Mouse (Mus musculus) liver, postnatal 0 days (tissue): ENCODE measurements at regions not wholly inside any gene's neighbourhood (a gene's known extent, or its start where the extent isn't known, plus 50 kb on each side); places are given as distances from the start of the nearest gene placed in this dataset.
A peak's percentile ranks its signal among the peaks of the same experiment; 100 is the strongest.
"Not testable (repeated sequence)": the region's sequence is repeated elsewhere in the genome, so short reads cannot be mapped to it uniquely, and the experiment has no call there.

Experiments
- ATAC-seq: fragments of 200-750 bp; cut with Nextera tagmentation; 2 replicates; pipeline ENCODE4 v1.8.0; 2017; ENCODE audit warnings: mild to moderate bottlenecking, moderate library complexity
- DNase-seq: peaks from one replicate; pipeline ENCODE4 v3.0.0-alpha.2; 2016
- H3K27ac ChIP-seq: fragments of 300-500 bp; sonication (generic); 2 replicates; pipeline ENCODE4 v1.5.1; 2014; ENCODE audit warnings: antibody characterized with exemption, moderate library complexity, mild to moderate bottlenecking, low read depth
- H3K27me3 ChIP-seq: fragments of 300-500 bp; sonication (generic); 2 replicates; pipeline ENCODE4 v1.6.1; 2014; ENCODE audit warnings: low read length, control low read depth, mixed read lengths; ENCODE audit not compliant: insufficient read depth
- H3K36me3 ChIP-seq: fragments of 300-500 bp; sonication (generic); replicated peaks from 2 replicates; pipeline ENCODE4 v1.6.1; 2014; ENCODE audit warnings: mild to moderate bottlenecking, control low read depth, low read length, moderate library complexity, mixed read lengths; ENCODE audit not compliant: insufficient read depth
- H3K4me1 ChIP-seq: fragments of 300-500 bp; sonication (generic); 2 replicates; pipeline ENCODE4 v1.6.1; 2014; ENCODE audit warnings: antibody characterized with exemption, mild to moderate bottlenecking, control low read depth; ENCODE audit not compliant: insufficient read depth
- H3K4me2 ChIP-seq: fragments of 300-500 bp; sonication (generic); 2 replicates; pipeline ENCODE4 v1.6.1; 2014; ENCODE audit warnings: low read depth, mild to moderate bottlenecking, low read length, moderate library complexity, mixed read lengths
- H3K4me3 ChIP-seq: fragments of 300-500 bp; sonication (generic); 2 replicates; pipeline ENCODE4 v1.5.1; 2014; ENCODE audit warnings: low read depth, low read length
- H3K9ac ChIP-seq: fragments of 300-500 bp; sonication (generic); replicated peaks from 2 replicates; pipeline ENCODE4 v1.6.1; 2014; ENCODE audit warnings: mild to moderate bottlenecking, moderate library complexity
- H3K9me3 ChIP-seq: fragments of 300-500 bp; sonication (generic); 2 replicates; pipeline ENCODE4 v1.6.1; 2016; ENCODE audit warnings: mild to moderate bottlenecking, control low read depth, low read length, mixed read lengths
- CTCF ChIP-seq: sonication (generic); IDR thresholded peaks from 2 replicates; pipeline ENCODE4 v1.5.1; 2016; ENCODE audit warnings: antibody characterized with exemption, low read depth
- EP300 ChIP-seq: IDR thresholded peaks from 2 replicates; pipeline ENCODE4 v1.6.1; 2016; ENCODE audit warnings: antibody characterized with exemption, low read depth, mild to moderate bottlenecking
- WGBS: fragments of 180-500 bp; shearing (Covaris S2); extraction: QIAGEN DNeasy Blood & Tissue Kit; methylation state at CpG from one replicate; pipeline ENCODE4 v1.1.7; 2014; ENCODE audit not compliant: insufficient replicate concordance; 5-methylcytosine and 5-hydroxymethylcytosine counted together

- Histone ChIP-seq H3K4me3 (no peak overlapping the region), H3K4me2 (no peak overlapping the region), H3K36me3 (no peaks in the 10 kb centered on the region), H3K4me1 (no peaks in the 10 kb centered on the region), H3K27ac (no peak overlapping the region), H3K9me3 (no peaks in the 10 kb centered on the region), H3K27me3 (no peaks in the 10 kb centered on the region), H3K9ac (no peak overlapping the region)
- DNase-seq, result no peak
- no peak for ATAC-seq
- WGBS, result 54% methylated on average over 7 of the region's 7 CpGs
- no peak for TF ChIP-seq CTCF
- no peak for TF ChIP-seq EP300
Measured at GRCm38 (mm10) chr13:75368249-75368800, 278.7 kb downstream of the Pcsk1 start.

GRCm38 (mm10) chr13:75377100-75377499 is 287.5 kb downstream of the Pcsk1 start:
- not testable (repeated sequence) for H3K4me3 ChIP-seq, H3K27me3 ChIP-seq, H3K9ac ChIP-seq, DNase-seq, H3K4me1 ChIP-seq, H3K36me3 ChIP-seq, ATAC-seq, H3K9me3 ChIP-seq, H3K27ac ChIP-seq, H3K4me2 ChIP-seq
- WGBS, result 65% methylated on average over 3 of the region's 3 CpGs

GRCm38 (mm10) chr13:75377717-75378116 is 288.1 kb downstream of the Pcsk1 start:
- 71% methylated on average over 1 of the region's 1 CpGs for WGBS
- no peak overlapping the region for H3K27ac ChIP-seq
- H3K9ac ChIP-seq, result no peak overlapping the region
- H3K4me1 ChIP-seq, result no peaks in the 10 kb centered on the region
- no peaks in the 10 kb centered on the region for H3K9me3 ChIP-seq
- H3K27me3 ChIP-seq, result no peaks in the 10 kb centered on the region
- no peaks in the 10 kb centered on the region for H3K36me3 ChIP-seq
- no peak for ATAC-seq
- no peak for DNase-seq
- no peak overlapping the region for H3K4me2 ChIP-seq
- TF ChIP-seq EP300, result no peak
- no peak overlapping the region for H3K4me3 ChIP-seq

GRCm38 (mm10) chr13:75384631-75385340 is 295.2 kb downstream of the Pcsk1 start:
- Histone ChIP-seq H3K36me3 (no peaks in the 10 kb centered on the region), H3K9ac (no peak overlapping the region), H3K27me3 (no peaks in the 10 kb centered on the region), H3K27ac (peak overlapping the region; percentile 9; the same call in 1 of the 2 replicates), H3K4me1 (no peaks in the 10 kb centered on the region), H3K4me2 (no peak overlapping the region), H3K9me3 (no peaks in the 10 kb centered on the region), H3K4me3 (no peak overlapping the region)
- DNase-seq, result no peak
- peak; percentile 85 for ATAC-seq
- 49% methylated on average over 4 of the region's 4 CpGs for WGBS
- no peak for TF ChIP-seq EP300
- TF ChIP-seq CTCF, result no peak

- Histone ChIP-seq H3K4me1 (no peaks in the 10 kb centered on the region), H3K27me3 (no peaks in the 10 kb centered on the region), H3K9me3 (no peaks in the 10 kb centered on the region), H3K36me3 (no peaks in the 10 kb centered on the region), H3K4me3 (no peak overlapping the region), H3K27ac (no peak overlapping the region), H3K9ac (no peak overlapping the region), H3K4me2 (no peak overlapping the region)
- no peak for TF ChIP-seq EP300
- no peak for TF ChIP-seq CTCF
- WGBS, result 74% methylated on average over 1 of the region's 1 CpGs
- no peak for DNase-seq
- no peak for ATAC-seq
Measured at GRCm38 (mm10) chr13:75389211-75389610, 299.6 kb downstream of the Pcsk1 start.

GRCm38 (mm10) chr13:75390177-75390576 is 300.6 kb downstream of the Pcsk1 start:
- H3K27ac ChIP-seq, result no peak overlapping the region
- no peaks in the 10 kb centered on the region for H3K27me3 ChIP-seq
- no peaks in the 10 kb centered on the region for H3K9me3 ChIP-seq
- H3K4me2 ChIP-seq, result no peak overlapping the region
- TF ChIP-seq EP300 (no peak), CTCF (no peak)
- H3K36me3 ChIP-seq, result no peaks in the 10 kb centered on the region
- H3K9ac ChIP-seq, result no peak overlapping the region
- no peaks in the 10 kb centered on the region for H3K4me1 ChIP-seq
- no peak overlapping the region for H3K4me3 ChIP-seq
- no peak for ATAC-seq
- WGBS, result 88% methylated on average over 1 of the region's 1 CpGs
- DNase-seq, result no peak

GRCm38 (mm10) chr13:75399846-75400245 is 306.7 kb upstream of the Ell2 start:
- H3K27ac ChIP-seq, H3K4me3 ChIP-seq, H3K27me3 ChIP-seq, H3K9me3 ChIP-seq, H3K36me3 ChIP-seq, H3K4me1 ChIP-seq, DNase-seq, H3K4me2 ChIP-seq, ATAC-seq, H3K9ac ChIP-seq: not testable (repeated sequence)
- 80% methylated on average over 3 of the region's 3 CpGs for WGBS
